In the genomic region with DNA sequence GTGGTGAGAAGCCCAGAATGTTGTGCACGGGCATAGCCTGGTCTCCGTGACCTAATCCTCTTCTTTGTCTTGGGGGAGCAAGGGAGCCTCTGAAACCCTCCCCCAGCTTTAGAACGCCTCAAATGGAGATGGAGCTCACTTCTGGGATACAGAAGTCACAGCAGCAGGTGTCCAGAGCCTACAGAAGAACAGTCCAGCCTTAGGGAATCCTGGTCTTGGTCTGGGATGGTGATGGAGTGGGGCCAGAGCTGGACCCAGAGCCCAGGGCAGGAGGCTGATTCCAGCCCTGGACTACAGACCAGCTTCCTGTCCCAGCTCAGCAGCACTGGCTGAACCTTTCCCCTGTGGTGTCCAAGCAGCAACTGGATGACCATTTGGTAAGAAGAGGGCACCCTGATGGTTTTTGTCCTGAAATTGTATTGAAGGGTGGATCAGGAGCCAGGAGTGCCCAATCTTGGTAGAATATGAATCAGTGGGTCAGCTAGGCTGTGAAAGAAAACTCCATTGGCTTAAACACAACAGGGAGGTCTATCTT, we compare ENCODE assay signal across 13 mouse cellular contexts.
"Had no signal": no experiment of that assay in that cellular context is flagged by ENCODE, and none has a peak within 500 bp of the region (broad histone marks: within the 10 kb centered on the region; RNA-seq: fewer than 3 reads in every experiment).

No protein-coding gene starts in this region.

- H3K27ac ChIP-seq: limb, embryonic 13.5 days; liver, embryonic 14.5 days; neural tube, embryonic 13.5 days; stomach, embryonic 15.5 days had no signal

- H3K36me3 ChIP-seq: limb, embryonic 13.5 days; neural tube, embryonic 13.5 days; stomach, embryonic 15.5 days had no signal

- H3K9me3 ChIP-seq: limb, embryonic 13.5 days; neural tube, embryonic 13.5 days; stomach, embryonic 15.5 days had no signal

- DNase-seq: kidney, postnatal 14 days; left cerebral cortex, postnatal 4 days; lung, adult 18-20 months; midbrain, embryonic 14.5 days; retina, postnatal 1 day; right cerebral cortex, postnatal 4 days; spleen, adult 18-20 months; thymus, adult 2 months; thymus, postnatal 25 days had no signal

- H3K9ac ChIP-seq: limb, embryonic 13.5 days; liver, embryonic 14.5 days; neural tube, embryonic 13.5 days; stomach, embryonic 15.5 days had no signal

- H3K4me3 ChIP-seq: limb, embryonic 13.5 days; neural tube, embryonic 13.5 days; stomach, embryonic 15.5 days had no signal

- H3K4me2 ChIP-seq: limb, embryonic 13.5 days; neural tube, embryonic 13.5 days; stomach, embryonic 15.5 days had no signal
